Mouse (Mus musculus): ENCODE results near the gene Vmn2r55.
"Not testable (repeated sequence)": the region's sequence is repeated elsewhere in the genome, so short reads cannot be mapped to it uniquely, and the experiment has no call there.

The Vmn2r55 gene

DNA sequence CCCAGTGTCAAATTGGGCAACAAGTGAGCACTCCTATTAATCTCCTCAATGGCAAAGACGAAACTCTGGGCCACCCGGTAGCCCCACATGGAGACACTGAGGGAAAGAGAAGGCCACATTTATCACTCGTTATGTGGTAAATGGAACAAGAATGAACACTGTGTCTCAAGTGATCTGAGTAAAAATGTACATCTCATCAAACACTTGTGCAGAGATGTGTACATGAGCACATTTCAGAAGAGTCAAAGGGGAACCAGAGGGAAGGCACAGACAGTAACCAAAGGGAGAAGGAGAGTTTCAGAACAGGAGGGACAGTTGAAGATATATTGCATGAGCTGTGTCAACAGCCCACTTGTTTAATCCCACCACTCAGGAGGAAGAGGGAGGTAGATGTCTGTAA is at the start of gene Vmn2r55:
Gene Vmn2r55, minus strand, starts transcription at position 101 of the 400 bp plus-strand sequence.
- not testable (repeated sequence) for DNase-seq (ENCODE audit: low read depth, low spot score)

DNA sequence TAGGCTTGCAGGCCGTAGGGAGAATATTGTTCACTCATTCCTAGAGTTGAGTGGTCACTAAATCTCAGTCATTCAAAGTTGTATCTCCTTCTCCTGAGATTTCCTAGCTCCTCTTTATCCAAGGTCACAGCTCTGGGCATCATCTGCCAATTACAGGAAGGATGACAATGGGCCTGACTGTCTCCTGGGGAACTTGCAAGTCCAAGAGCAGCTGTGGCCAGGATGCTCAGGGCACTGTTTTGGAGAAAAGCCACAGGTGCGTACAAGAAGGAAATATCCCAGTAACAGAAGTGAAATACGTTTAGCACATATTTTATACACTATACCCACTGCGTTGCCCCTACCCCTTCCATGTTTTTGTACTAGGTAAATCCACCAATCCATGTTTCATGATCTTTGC is 44.6 kb downstream of the Vmn2r55 start, which contains the start of gene Vmn2r54:
Gene Vmn2r54, minus strand, starts transcription at position 101 of the 400 bp plus-strand sequence.
- not testable (repeated sequence) for DNase-seq (ENCODE audit: low read depth, low spot score)

DNA sequence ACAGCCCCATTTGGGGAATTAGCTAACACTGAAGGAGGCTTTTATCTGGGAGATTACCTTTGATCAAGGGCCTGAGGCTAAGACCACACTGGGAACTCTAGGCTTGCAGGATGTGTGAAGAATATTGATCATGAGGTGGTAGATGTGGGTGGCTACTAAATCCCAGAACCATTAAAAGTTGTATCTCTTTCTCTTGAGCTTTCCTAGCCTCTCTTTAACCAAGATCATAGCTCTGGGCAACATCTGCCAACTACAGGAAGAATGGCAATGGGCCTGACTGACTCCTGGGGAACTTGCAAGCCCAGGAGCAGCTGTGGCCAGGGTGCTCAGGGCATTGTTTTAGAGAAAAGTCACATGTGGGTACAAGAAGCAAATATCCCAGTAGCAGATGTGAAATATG is 76.1 kb downstream of the Vmn2r55 start, which contains the start of gene Vmn2r53:
Gene Vmn2r53, minus strand, starts transcription at position 101 of the 400 bp plus-strand sequence.
- DNase-seq (ENCODE audit: low read depth, low spot score) = no peak

Data from R1 (cell line).